Mouse (Mus musculus): Measurements from ENCODE around the gene BC024978. TPM values are rescaled to one million over a fixed set of nuclear protein-coding genes. Genes with fewer than 3 reads are reported as not detected.
"Not testable (repeated sequence)": the region's sequence is repeated elsewhere in the genome, so short reads cannot be mapped to it uniquely, and the experiment has no call there.

The BC024978 gene
- polyA plus RNA-seq, 1 experiment from 2014 or later: 8.4 TPM

DNA sequence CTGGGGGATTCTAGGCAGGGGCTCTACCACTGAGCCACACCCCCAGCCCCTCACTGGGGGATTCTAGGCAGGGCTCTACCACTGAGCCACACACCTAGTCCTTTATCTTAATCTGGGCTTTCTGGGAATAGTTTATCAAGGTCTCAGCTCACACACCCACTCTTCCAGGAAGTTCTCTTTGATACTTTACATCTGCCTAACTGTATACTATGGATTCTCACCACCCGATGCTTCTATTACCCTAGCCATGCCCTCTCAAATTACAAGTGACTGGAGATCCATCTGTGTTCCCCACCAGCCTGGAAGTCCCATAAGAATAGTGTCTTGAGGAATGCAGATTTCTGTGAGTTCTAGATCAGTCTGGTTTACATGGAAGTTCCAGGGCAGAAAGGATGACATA, 27.0 kb downstream of the BC024978 start:
- 100% methylated on average over 1 of the region's 1 CpGs for WGBS (ENCODE audit: missing documents)
- H3K4me3 ChIP-seq (ENCODE audit: inconsistent target): no peak overlapping the region
- H3K27ac ChIP-seq: no peak overlapping the region
- peaks cover 19% of the 10 kb centered on the region; the same call in 1 of the 2 replicates for H3K36me3 ChIP-seq (ENCODE audit: inconsistent target)
- peaks cover 56% of the 10 kb centered on the region for H3K79me2 ChIP-seq (ENCODE audit: inconsistent target)

DNA sequence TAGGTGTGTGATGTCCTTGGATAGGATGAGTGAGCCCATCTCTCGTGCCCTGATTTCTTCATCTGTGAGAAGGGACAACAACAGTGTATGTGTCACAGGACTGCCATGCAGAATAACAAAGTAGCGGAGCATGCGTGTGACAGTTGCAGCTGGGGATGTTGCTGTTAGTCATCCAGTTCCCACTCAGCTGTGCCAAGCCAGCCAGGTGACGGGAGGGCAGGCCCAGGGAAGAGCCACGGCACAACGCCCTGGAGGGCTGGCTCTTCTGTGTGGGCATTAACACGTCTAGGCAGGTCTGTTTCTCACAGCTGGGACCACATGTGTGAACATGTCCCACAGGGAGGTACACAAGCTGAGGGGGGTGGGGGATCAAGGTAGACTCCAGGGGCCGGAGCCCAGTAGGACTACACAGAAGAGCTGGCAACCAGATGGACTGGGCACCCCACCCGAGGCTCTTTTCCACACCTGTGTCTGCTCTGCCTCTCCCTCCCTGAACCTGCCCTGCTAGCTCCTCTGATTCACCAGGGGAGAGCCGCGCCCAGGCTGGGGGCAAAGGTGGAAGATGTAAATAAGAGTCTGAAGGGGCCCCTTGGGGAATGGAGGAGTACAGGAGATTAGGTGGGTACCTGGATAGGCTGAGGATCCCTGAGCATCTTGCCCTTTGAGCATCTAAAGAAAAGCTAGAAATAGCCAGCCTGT, 29.4 kb downstream of the BC024978 start:
- Histone ChIP-seq H3K79me2 (ENCODE audit: inconsistent target) (peaks cover 61% of the 10 kb centered on the region), H3K36me3 (ENCODE audit: inconsistent target) (peaks cover under 1% of the 10 kb centered on the region; the same call in 1 of the 2 replicates), H3K27ac (no peak overlapping the region), H3K4me3 (ENCODE audit: inconsistent target) (no peak overlapping the region)
- 96% methylated on average over 11 of the region's 11 CpGs for WGBS (ENCODE audit: missing documents)

DNA sequence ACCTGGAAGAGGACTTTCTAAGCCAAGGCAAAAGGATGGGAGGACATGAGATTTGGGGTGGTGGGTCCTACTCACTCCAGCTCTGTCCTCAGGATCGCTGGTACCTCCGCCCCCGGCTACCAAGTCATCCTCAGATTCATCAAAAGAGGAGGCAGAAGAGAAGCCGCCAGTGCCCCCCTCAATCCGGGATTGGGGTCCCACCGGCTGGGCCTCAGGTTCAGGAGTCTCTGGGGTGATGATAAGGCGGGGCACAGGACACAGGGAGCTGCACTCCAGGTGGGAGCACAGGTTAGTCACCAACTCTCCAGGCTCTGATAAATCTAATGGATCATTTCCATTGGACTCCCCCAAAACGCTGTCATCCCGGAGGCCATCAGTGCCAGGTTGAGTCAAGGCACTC, 31.7 kb downstream of the BC024978 start:
- peak overlapping the region; percentile 63 for H3K4me3 ChIP-seq (ENCODE audit: inconsistent target)
- H3K36me3 ChIP-seq (ENCODE audit: inconsistent target): no peaks in the 10 kb centered on the region
- peaks cover 52% of the 10 kb centered on the region for H3K79me2 ChIP-seq (ENCODE audit: inconsistent target)
- H3K27ac ChIP-seq: no peak overlapping the region
- WGBS (ENCODE audit: missing documents): 75% methylated on average over 9 of the region's 9 CpGs

DNA sequence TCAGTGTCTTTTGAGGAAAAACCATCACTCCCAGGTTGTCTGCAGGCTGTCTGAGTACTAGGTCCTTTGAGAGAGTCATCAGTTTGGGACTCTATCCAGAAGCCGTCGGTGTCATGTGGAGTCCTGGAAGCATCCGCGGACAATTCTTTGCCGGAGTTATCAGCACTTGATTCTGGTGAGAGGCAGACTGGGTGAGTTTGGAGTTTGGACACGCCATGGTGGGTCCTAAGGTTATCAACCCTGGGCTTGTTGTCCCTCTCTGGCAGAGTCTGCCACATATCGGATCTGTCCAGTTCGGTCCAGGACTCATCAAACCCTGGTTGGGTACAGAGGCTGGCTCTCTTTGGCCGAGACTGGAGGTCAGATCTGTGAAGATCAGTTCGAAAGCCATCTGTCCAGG, 32.1 kb downstream of the BC024978 start:
- peak overlapping the region; percentile 21; the same call in 1 of the 2 replicates for H3K27ac ChIP-seq
- 23% methylated on average over 10 of the region's 10 CpGs for WGBS (ENCODE audit: missing documents)

DNA sequence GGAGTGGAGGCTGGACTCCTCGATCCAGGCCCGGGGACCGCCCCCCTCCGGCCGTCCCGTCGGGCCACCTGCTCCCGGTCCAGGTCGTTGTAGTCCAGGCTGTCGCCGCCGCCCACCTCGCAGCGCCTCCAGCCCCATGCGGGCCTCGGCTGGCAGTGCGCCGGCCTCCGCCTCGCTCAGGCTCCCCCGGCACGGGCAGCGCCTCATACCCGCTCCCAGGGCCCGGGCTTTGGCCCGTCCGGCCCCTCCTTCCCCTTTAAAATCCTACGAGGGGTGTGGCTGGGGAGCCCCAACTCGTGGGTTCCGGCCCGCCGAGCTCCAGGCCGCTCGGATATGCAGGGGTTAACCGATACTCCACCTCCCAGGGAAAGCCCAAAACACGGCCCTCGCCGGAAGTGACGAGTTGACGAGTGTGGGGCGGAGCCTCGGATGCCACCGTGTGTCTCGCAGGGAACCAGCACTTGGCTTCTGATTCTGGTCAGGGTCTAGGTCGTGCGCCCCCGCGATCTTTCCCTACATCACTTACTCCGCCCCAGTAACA, 32.8 kb downstream of the BC024978 start, which contains the start of gene Itpkc:
TSS of gene Itpkc (minus strand) at position 381 of the 541 bp plus-strand sequence.
- H3K79me2 ChIP-seq (ENCODE audit: inconsistent target): peaks cover 48% of the 10 kb centered on the region
- peak within 1 kb of the TSS; percentile 63 for H3K4me3 ChIP-seq (ENCODE audit: inconsistent target)
- peak within 1 kb of the TSS; percentile 68 for H3K27ac ChIP-seq
- no peaks in the 10 kb centered on the region for H3K36me3 ChIP-seq (ENCODE audit: inconsistent target)
- WGBS (ENCODE audit: missing documents): 0% methylated on average over 35 of the region's 49 CpGs

More for the DNA sequence above, 32.1 kb downstream of the BC024978 start:
- Histone ChIP-seq H3K4me3 (ENCODE audit: inconsistent target) (peak overlapping the region; percentile 63), H3K36me3 (ENCODE audit: inconsistent target) (no peaks in the 10 kb centered on the region), H3K79me2 (ENCODE audit: inconsistent target) (peaks cover 49% of the 10 kb centered on the region)

DNA sequence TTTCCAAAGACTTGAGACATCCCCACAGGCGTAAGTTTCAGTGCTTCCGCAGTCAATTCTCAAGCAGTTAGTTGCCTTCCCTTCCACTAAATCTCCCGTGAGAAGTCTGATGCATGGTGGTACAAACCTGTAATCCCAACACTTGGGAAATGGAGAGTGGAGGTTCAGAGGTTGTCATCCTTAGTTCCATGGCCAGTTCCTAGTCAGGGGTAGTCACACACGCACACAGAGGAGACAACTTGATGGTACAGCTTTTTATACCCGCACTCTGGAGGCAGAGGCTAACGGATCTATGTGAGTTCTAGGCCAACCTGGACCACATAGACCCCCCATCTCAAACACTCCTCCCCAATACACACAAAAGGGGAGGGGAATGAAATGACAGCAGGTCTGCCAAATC, 33.3 kb downstream of the BC024978 start:
- Histone ChIP-seq H3K79me2 (ENCODE audit: inconsistent target) (peaks cover 48% of the 10 kb centered on the region), H3K4me3 (ENCODE audit: inconsistent target) (peak overlapping the region; percentile 47), H3K27ac (peak overlapping the region; percentile 68), H3K36me3 (ENCODE audit: inconsistent target) (no peaks in the 10 kb centered on the region)
- WGBS (ENCODE audit: missing documents): 14% methylated on average over 6 of the region's 6 CpGs

DNA sequence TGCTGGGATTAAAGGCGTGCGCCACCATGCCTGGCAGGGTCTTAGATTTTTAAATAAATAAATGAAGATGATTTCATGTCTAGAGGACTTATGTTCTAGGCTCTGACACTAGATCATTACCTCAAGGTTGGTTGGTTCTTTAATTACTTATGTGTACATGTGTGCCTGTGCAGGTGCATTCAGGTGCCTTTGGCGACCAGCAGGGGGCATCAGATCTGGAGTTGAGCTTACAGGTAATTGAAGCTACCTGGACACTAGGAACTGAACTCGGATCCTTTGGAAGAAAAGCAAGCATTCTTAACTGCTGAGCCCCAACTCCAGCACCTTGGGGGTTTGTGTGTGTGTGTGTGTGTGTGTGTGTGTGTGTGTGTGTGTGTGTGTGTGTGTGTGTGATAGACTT, 35.2 kb downstream of the BC024978 start:
- Histone ChIP-seq H3K27ac (no peak overlapping the region), H3K4me3 (ENCODE audit: inconsistent target) (no peak overlapping the region), H3K79me2 (ENCODE audit: inconsistent target) (peaks cover 36% of the 10 kb centered on the region), H3K36me3 (ENCODE audit: inconsistent target) (no peaks in the 10 kb centered on the region)
- WGBS (ENCODE audit: missing documents): 86% methylated on average over 4 of the region's 4 CpGs

DNA sequence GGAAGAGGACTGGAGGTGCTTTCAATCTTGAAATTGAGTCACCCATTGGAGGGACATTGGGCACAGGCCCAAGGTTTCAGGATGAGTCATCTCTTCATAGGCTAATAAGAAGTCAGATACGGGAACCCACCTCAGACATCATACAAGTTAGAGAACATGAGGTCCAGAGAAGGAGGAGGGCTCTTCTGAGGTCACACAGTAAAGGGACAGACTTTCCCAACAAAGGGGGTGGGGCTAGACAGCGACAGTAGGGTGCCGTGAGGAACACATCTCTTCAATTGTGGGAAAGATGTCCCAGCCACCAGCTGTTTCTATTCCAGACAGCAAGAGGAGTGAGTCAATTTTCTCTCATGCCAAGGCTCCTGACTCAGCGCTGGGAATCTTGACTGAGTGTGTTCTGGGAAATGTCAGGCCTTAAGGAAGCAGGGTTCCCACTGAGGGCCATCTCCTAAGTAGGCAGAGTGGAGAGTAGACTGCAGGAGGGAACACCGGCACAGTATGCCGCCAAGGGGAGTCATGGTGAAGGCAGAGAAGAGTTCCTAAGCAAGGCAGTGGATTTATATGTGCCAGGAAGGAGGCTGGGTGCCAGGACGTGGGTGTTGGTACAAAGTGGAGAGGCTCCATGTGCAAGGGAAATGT, 36.2 kb downstream of the BC024978 start:
- no peak overlapping the region for H3K27ac ChIP-seq
- H3K4me3 ChIP-seq (ENCODE audit: inconsistent target): no peak overlapping the region
- no peaks in the 10 kb centered on the region for H3K36me3 ChIP-seq (ENCODE audit: inconsistent target)
- H3K79me2 ChIP-seq (ENCODE audit: inconsistent target): peaks cover 26% of the 10 kb centered on the region
- 68% methylated on average over 7 of the region's 7 CpGs for WGBS (ENCODE audit: missing documents)

DNA sequence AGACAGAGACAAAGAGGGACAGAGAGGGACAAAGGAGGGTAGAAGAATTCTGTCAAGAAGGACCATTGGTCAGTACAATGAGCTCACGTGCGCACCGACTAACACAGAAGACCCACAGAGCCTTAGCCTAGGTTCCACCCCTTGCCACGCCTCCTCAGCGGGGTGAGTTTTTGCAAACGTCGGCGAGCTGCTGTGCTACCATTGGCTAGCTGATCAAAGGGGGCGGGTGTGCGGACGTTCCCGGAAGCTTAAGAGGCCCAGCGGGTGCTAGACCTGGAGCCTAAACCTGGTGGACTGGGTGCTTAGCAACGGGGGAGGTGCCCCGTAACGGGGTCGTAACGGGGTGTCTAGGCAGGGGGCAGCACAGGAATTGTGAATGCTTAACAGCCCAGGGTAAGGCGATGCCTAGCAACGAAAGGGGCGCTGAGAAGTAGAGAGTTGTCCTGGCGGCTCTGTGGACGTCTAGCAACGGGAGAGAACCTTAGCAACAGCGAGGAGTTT, 37.2 kb downstream of the BC024978 start, which contains the start of gene Coq8b:
TSS of gene Coq8b (plus strand) at position 243 of the 501 bp plus-strand sequence.
- no peaks in the 10 kb centered on the region for H3K36me3 ChIP-seq (ENCODE audit: inconsistent target)
- H3K4me3 ChIP-seq (ENCODE audit: inconsistent target): peak within 1 kb of the TSS; percentile 66
- H3K27ac ChIP-seq: peak within 1 kb of the TSS; percentile 46
- H3K79me2 ChIP-seq (ENCODE audit: inconsistent target): peaks cover 15% of the 10 kb centered on the region
- WGBS (ENCODE audit: missing documents): under 1% methylated on average over 25 of the region's 25 CpGs

DNA sequence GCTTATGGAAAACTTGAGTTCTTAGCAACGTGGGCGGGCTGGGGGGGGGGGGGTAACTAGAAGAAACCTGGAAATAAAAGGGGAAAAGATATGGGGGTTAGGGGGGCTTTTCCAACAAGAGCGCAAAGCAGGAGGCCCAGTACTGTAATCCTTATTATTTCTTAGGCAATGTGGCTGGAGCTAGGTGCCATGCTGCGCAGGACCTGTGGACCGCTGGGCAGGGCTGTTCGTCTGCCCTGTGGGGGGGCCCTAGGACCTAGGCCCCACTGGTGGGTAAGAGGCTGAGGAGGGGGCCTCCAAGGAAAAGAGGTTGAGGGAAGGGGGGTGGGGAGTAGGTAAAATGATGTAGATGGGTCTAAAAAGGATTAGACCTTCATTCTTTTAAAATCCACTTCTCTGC, 37.7 kb downstream of the BC024978 start:
- no peaks in the 10 kb centered on the region for H3K36me3 ChIP-seq (ENCODE audit: inconsistent target)
- peak overlapping the region; percentile 66 for H3K4me3 ChIP-seq (ENCODE audit: inconsistent target)
- peak overlapping the region; percentile 46 for H3K27ac ChIP-seq
- H3K79me2 ChIP-seq (ENCODE audit: inconsistent target): peaks cover 13% of the 10 kb centered on the region; the same call in 1 of the 2 replicates
- 10% methylated on average over 6 of the region's 6 CpGs for WGBS (ENCODE audit: missing documents)

DNA sequence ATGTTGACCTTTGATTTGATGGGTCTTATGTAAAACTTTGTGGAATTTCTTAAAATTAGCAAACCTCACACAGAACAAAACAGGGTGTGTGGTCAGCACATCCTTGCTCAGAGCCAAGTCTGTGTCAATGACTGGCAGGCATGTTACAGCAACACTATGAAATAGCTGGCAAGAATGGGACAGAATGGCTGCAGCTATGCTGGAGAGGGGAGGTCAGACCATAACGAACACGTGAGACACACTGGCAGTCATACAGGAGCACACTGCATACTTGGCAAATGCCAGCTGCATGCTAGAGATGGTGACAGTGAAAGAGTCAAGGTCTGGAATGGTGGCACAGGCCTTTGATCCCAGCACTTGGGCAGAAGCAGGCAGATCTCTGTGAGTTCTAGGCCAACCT, 40.1 kb downstream of the BC024978 start:
- H3K4me3 ChIP-seq (ENCODE audit: inconsistent target): no peak overlapping the region
- no peak overlapping the region for H3K27ac ChIP-seq
- WGBS (ENCODE audit: missing documents): 96% methylated on average over 2 of the region's 2 CpGs
- H3K36me3 ChIP-seq (ENCODE audit: inconsistent target): peaks cover 10% of the 10 kb centered on the region; the same call in 1 of the 2 replicates
- peaks cover 13% of the 10 kb centered on the region; the same call in 1 of the 2 replicates for H3K79me2 ChIP-seq (ENCODE audit: inconsistent target)

DNA sequence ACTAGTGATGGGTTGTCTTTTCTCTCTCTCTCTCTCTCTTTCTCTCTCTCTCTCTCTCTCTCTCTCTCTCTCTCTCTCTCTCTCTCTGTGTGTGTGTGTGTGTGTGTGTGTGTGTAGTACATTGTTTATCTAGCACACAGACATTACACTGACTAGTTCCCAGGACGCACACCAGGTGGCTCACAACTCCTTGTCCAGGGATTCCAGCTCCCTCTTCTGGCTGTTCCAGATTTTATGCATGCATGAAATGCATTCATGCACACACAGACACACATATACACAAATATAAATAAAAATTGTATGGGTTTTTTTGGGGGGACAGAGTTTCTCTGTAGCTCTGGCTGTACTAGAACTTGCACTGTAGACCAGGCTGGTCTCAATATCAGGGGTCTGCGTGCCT, 41.9 kb downstream of the BC024978 start:
- Histone ChIP-seq H3K4me3 (ENCODE audit: inconsistent target) (no peak overlapping the region), H3K36me3 (ENCODE audit: inconsistent target) (peaks cover 28% of the 10 kb centered on the region), H3K79me2 (ENCODE audit: inconsistent target) (peaks cover 13% of the 10 kb centered on the region; the same call in 1 of the 2 replicates), H3K27ac (no peak overlapping the region)
- 100% methylated on average over 1 of the region's 2 CpGs for WGBS (ENCODE audit: missing documents)

DNA sequence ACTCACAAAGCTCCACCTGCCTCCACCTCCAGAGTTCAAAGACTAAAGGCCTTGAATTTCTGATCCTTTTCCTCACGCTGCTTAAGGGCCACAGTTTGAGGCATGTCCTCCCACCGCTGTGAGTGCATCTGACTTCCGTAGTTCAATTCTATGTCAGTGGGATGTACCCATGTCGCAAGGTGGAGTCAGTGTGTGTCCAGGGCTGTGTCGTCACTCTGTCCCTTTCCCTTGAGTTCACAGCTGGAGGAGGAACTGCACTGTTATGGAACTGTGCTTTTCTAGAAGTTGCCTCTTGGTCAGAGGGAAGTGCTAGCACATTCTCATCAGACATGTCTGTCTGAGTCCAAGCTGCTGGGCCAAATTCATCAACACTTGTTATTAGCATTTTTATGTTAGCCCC, 43.0 kb downstream of the BC024978 start:
- H3K27ac ChIP-seq: no peak overlapping the region
- H3K79me2 ChIP-seq (ENCODE audit: inconsistent target): peaks cover 9% of the 10 kb centered on the region; the same call in 1 of the 2 replicates
- H3K4me3 ChIP-seq (ENCODE audit: inconsistent target): no peak overlapping the region
- H3K36me3 ChIP-seq (ENCODE audit: inconsistent target): peaks cover 39% of the 10 kb centered on the region
- WGBS (ENCODE audit: missing documents): 70% methylated on average over 5 of the region's 5 CpGs

DNA sequence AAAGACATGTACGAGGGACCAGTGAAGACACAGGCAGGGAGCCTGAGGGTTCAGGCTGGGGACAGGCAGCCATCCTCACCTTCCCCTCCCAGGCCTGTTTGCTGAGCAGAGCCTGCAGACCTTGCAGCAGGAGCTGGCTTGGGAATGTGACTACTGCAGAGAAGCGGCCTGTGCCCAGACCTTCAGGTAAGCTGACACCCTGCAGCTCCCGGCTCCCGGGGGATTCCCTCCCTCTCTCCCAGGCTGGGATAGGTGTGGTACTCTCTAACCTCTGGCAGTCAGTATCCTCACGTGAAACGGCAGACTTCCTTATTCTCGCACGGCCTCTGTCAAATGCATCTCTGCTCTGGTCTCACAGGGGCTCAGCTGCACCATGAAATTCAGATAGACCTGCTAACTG, 47.6 kb downstream of the BC024978 start:
- H3K36me3 ChIP-seq (ENCODE audit: inconsistent target): peaks cover 58% of the 10 kb centered on the region

DNA sequence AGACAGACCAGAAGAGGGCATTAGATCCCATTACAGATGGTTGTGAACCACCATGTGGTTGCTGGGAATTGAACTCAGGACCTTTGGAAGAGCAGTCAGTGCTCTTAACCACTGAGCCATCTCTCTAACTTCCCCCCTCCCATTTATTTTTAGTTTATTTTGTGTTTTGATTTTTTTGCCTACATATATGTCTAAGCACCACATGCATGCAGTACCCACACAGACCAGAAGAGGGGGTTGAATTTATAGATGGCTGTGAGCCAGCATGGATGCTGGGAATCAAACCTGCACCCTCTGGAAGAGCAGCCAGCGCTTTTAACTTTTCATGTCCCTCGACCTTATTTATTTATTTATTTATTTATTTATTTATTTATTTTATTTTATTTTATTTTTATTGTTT, 48.5 kb downstream of the BC024978 start:
- 100% methylated on average over 2 of the region's 2 CpGs for WGBS (ENCODE audit: missing documents)
- H3K79me2 ChIP-seq (ENCODE audit: inconsistent target); H3K27ac ChIP-seq; H3K4me3 ChIP-seq (ENCODE audit: inconsistent target): not testable (repeated sequence)
- H3K36me3 ChIP-seq (ENCODE audit: inconsistent target): peaks cover 58% of the 10 kb centered on the region

More for the DNA sequence above, 47.6 kb downstream of the BC024978 start:
- WGBS (ENCODE audit: missing documents): 94% methylated on average over 8 of the region's 8 CpGs
- Histone ChIP-seq H3K27ac (no peak overlapping the region), H3K4me3 (ENCODE audit: inconsistent target) (no peak overlapping the region), H3K79me2 (ENCODE audit: inconsistent target) (no peaks in the 10 kb centered on the region)
